Mouse (Mus musculus) midbrain, embryonic 12.5 days (tissue): Measurements from ENCODE around the gene Rab3a. TPM values are rescaled to one million over a fixed set of nuclear protein-coding genes. Genes with fewer than 3 reads are reported as not detected.

Experiments used
- microRNA-seq: library from miRNA; unstranded; fragments of <30 nt; microRNA quantifications from one replicate; pipeline ENCODE4, GENCODE M21; 2017
- polyA plus RNA-seq: library from polyadenylated mRNA; unstranded; fragments of >200 nt; fragmentation: Nextera tagmentation; extraction: Ambion mirVana; gene quantifications from 2 replicates; pipeline ENCODE4 v1.2.1, GENCODE M21; 2016

Gene Rab3a
- polyA plus RNA-seq, 1 experiment from 2014 or later: 98.9 TPM

Small RNAs within 50 kb of the gene (microRNA-seq; reads per million reads assigned to microRNA genes)
- not detected for gene Mir7240

Other genes starting within 250 kb of the Rab3a start
- 130 and 134 TPM in 2 replicates for gene Rex1bd, start 247.9 kb upstream of the Rab3a start, polyA plus RNA-seq
- gene Uba52, start 243.9 kb upstream of the Rab3a start, polyA plus RNA-seq: 748 and 749 TPM in 2 replicates
- 326 and 332 TPM in 2 replicates for gene Fkbp8, start 227.0 kb upstream of the Rab3a start, polyA plus RNA-seq
- 52.1 and 52.7 TPM in 2 replicates for gene Kxd1, start 226.7 kb upstream of the Rab3a start, polyA plus RNA-seq
- gene Ell, start 215.2 kb upstream of the Rab3a start, polyA plus RNA-seq: 18.7 and 21.6 TPM in 2 replicates
- 107 and 112 TPM in 2 replicates for gene Isyna1, start 160.3 kb upstream of the Rab3a start, polyA plus RNA-seq
- gene Ssbp4, start 145.8 kb upstream of the Rab3a start, polyA plus RNA-seq: 115 and 118 TPM in 2 replicates
- gene Lrrc25, start 138.5 kb upstream of the Rab3a start, polyA plus RNA-seq: 1.0 and 1.6 TPM in 2 replicates
- 0.17 TPM in 1 of 2 replicates, not detected in the other for gene Gdf15, start 122.2 kb upstream of the Rab3a start, polyA plus RNA-seq
- 82.7 and 93.7 TPM in 2 replicates for gene Pgpep1, start 94.3 kb upstream of the Rab3a start, polyA plus RNA-seq
- gene Lsm4, start 81.4 kb upstream of the Rab3a start, polyA plus RNA-seq: 255 and 263 TPM in 2 replicates
- 206 and 213 TPM in 2 replicates for gene Jund, start 55.7 kb upstream of the Rab3a start, polyA plus RNA-seq
- gene Iqcn, start 51.2 kb upstream of the Rab3a start, polyA plus RNA-seq: 0.04 TPM in 1 of 2 replicates, not detected in the other
- gene Gm3336, start 36.1 kb upstream of the Rab3a start, polyA plus RNA-seq: not detected in 2 replicates
- gene Pde4c, start 31.0 kb upstream of the Rab3a start, polyA plus RNA-seq: 0.15 and 0.39 TPM in 2 replicates
- 35.4 and 37.3 TPM in 2 replicates for gene Mpv17l2, start 6.3 kb downstream of the Rab3a start, polyA plus RNA-seq
- gene Pik3r2, start 22.0 kb downstream of the Rab3a start, polyA plus RNA-seq: 73.4 and 74.6 TPM in 2 replicates
- 17.1 and 18.0 TPM in 2 replicates for gene Mast3, start 50.4 kb downstream of the Rab3a start, polyA plus RNA-seq
- 0.08 TPM in 1 of 2 replicates, not detected in the other for gene Il12rb1, start 53.8 kb downstream of the Rab3a start, polyA plus RNA-seq
- 10.4 and 10.5 TPM in 2 replicates for gene Arrdc2, start 85.0 kb downstream of the Rab3a start, polyA plus RNA-seq
- 27.4 TPM in 2 replicates for gene Kcnn1, start 108.6 kb downstream of the Rab3a start, polyA plus RNA-seq
- 145 and 152 TPM in 2 replicates for gene Ccdc124, start 119.3 kb downstream of the Rab3a start, polyA plus RNA-seq
- 0.55 and 0.69 TPM in 2 replicates for gene Slc5a5, start 138.1 kb downstream of the Rab3a start, polyA plus RNA-seq
- gene Rpl18a, start 142.7 kb downstream of the Rab3a start, polyA plus RNA-seq: 2,550 and 2,750 TPM in 2 replicates
- 58.4 and 61.0 TPM in 2 replicates for gene Map1s, start 151.3 kb downstream of the Rab3a start, polyA plus RNA-seq